Mouse (Mus musculus): Measurements from ENCODE around the gene Spryd3.

The Spryd3 gene

DNA sequence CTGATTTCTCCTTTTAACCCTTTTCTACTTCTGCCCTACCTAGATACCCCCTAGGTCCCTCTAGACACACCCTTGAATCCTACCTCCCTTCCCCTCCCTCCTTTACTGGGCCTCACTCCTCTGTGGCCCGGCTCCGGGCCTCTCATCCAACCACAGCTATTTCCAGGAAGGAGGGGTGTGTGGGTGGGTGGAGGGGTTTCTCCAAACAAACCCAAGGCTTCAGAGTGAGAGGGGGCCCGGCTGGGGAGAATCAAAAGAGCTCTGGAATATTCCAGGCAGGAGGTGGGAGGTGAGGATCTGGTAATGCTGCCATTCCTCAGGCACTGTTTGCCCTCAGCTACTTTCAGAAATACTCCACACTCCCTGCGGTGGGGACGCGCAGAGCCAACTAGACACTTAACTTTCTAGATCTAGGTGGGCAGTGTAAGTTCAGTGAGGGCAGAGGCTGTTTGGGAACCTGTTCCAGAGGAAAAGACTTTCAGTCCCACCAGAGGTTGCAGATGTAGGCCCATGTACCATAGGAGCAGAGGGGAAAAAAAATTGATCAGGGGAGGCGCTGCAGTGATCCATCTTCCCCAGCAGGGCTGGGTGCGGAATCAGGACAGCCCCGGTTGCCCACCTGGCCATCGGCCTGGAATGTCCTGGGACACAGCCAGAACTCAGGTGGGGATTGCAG lies 34.9 kb downstream of the Spryd3 start:
- POLR2A ChIA-PET, result interaction anchor here (0.5 to 9.8 kb wide), 39 partner anchors 8 to 825 kb away, joined by 3 to 112 read pairs (median 4); partner anchors contain the start of genes Eif4b (in 4 of the 4), Aaas (in 1 of the 4), Atp5g2 (in 1 of the 4) and Soat2 (in 1 of the 4)
- CTCF ChIA-PET, result interaction anchor here (0.6 to 3.3 kb wide), 51 partner anchors 8 to 508 kb away, joined by 3 to 31 read pairs (median 4); partner anchors contain the start of genes Spryd3 (in 2 of the 4) and Eif4b (in 1 of the 4)

DNA sequence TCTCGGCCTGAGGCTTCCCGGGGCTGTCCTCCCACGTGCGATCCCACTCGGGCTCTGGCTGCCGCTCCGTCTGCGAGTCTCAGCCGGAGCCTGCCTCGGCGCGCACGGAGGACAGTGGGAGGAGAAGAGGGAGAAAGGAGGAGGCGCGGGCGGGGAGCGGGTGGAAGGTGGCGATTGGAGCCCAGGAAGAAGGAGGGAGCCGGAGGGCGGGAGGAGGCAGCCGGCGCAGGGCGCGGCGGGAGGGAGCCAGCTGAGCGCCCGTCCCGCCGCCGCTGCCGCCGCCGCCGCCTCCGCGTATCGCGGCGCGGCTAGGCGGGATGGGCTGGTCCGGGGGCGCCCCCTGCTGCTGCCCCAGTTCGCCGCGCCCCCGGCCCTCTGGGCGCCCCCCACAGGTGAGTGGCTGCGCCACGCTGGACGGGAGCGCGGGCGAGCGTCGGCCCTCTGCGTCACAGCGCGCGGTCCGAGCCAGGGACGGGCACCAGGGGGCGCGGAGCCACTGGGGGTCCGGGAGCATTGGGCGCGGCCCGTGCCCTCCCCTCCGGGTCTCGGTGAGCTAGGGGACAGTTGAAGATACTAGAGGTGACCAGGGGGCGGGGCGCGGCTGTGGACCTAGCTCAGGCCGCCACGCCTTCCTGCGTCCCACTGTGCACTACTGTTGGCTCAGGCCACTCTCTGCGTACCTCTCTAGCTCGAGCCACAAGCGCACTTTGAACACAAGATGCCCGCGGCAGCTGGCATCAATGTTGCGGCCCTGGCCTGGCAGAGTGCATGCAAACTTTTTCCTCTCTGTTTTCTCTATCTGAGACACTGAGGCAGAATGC lies 35.7 kb downstream of the Spryd3 start, which contains the start of gene Tns2:
Gene Tns2 (plus strand): TSS at position 253 of the 821 bp plus-strand sequence.
- POLR2A ChIA-PET, result interaction anchor here (0.5 to 9.8 kb wide), 49 partner anchors 9 to 824 kb away, joined by 3 to 112 read pairs (median 4); partner anchors contain the start of genes Eif4b (in 4 of the 4), Soat2 (in 2 of the 4), Spryd3 (in 2 of the 4) and Aaas (in 1 of the 4)
- CTCF ChIA-PET, result interaction anchor here (0.6 to 3.6 kb wide), 56 partner anchors 7 to 509 kb away, joined by 3 to 31 read pairs (median 4); partner anchors contain the start of genes Spryd3 (in 2 of the 4), Eif4b (in 1 of the 4) and Krt8 (in 1 of the 4)

DNA sequence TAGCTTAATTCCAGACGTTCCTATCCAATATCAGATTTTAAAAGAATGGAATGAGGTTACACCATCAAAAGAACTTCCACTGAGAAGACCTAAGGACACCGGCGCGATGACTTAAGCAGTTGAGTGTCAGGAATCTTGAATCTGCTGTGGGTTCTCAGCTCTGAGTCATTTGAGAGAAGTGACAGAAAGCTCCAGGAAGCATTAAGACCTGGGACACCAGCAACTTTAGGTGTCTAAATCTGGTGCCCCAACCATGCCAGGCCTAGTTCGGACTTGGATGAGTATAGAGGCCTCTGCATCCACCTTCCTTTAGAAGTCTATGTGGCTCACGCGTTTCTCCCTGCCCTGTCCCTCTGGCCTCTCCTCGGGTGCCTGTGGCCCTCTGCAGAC lies 36.3 kb downstream of the Spryd3 start:
- ChIA-PET POLR2A (interaction anchor here (0.6 to 9.8 kb wide), 33 partner anchors 8 to 844 kb away, joined by 3 to 112 read pairs (median 5); partner anchors contain the start of genes Eif4b (in 4 of the 4), Soat2 (in 2 of the 4), Spryd3 (in 2 of the 4) and Igfbp6 (in 1 of the 4)), CTCF (interaction anchor here (0.6 to 3.6 kb wide), 23 partner anchors 8 to 1047 kb away, joined by 3 to 31 read pairs (median 6); partner anchors contain the start of genes Krt8 (in 1 of the 4) and Spryd3 (in 1 of the 4))

DNA sequence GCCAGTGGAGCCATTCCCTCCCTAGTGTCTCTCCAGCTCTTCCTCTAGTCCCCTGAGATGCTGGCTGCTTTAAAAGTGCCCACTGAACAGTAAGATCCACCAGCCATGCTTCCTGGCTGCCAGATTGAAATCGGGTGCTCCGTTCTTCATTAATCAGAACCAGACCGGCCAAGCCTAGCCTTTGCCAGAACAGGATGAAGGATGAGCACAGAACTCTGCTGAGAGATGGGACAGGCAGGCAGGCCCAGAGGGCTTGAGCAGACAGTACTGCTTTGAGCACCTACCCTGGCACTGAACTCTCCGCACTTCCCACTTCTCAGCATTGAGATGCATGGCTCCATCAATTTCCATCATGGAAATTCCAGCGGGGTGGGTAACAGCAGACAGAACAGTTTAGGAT lies 36.8 kb downstream of the Spryd3 start:
- ChIA-PET CTCF (interaction anchor here (0.6 to 3.6 kb wide), 12 partner anchors 8 to 1047 kb away, joined by 3 to 31 read pairs (median 6); partner anchors contain the start of gene Spryd3 (in 1 of the 4)), POLR2A (interaction anchor here (0.8 to 9.8 kb wide), 22 partner anchors 8 to 843 kb away, joined by 3 to 112 read pairs (median 6); partner anchors contain the start of genes Eif4b (in 2 of the 4), Spryd3 (in 2 of the 4) and Soat2 (in 1 of the 4))

DNA sequence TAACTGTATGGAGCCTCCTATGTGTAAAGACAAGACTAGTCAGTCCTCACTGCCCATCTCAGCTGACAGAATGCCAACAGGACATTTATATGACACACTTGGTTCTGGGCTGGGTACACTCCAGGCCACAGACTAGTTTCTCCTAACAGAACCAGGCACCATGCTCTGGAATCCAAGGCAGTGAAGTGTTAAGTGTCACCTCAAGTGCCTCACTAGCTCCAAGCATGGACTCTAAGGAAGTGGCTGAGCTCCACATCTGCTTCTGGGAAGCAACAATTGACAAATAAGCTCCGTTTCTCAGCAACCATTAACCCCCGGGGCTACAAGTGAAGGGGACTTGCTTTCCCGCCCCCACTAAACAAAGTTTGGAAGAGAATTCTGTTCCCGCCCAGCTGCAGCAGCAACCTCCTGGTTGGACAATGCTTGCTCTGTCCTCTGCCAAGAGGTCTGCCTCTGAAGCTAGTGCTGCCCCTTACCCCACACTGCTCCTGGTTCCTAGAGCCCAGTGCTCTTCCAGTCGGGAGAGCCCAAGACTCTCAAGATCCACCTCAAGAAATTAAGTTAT lies 38.0 kb downstream of the Spryd3 start:
- ChIA-PET CTCF (interaction anchor here (0.5 to 3.6 kb wide), 10 partner anchors 9 to 420 kb away, joined by 3 to 31 read pairs (median 5); no protein-coding TSS in a partner anchor), POLR2A (interaction anchor here (0.8 to 9.8 kb wide), 20 partner anchors 7 to 573 kb away, joined by 3 to 112 read pairs (median 6); partner anchors contain the start of genes Eif4b (in 2 of the 4) and Soat2 (in 1 of the 4))

DNA sequence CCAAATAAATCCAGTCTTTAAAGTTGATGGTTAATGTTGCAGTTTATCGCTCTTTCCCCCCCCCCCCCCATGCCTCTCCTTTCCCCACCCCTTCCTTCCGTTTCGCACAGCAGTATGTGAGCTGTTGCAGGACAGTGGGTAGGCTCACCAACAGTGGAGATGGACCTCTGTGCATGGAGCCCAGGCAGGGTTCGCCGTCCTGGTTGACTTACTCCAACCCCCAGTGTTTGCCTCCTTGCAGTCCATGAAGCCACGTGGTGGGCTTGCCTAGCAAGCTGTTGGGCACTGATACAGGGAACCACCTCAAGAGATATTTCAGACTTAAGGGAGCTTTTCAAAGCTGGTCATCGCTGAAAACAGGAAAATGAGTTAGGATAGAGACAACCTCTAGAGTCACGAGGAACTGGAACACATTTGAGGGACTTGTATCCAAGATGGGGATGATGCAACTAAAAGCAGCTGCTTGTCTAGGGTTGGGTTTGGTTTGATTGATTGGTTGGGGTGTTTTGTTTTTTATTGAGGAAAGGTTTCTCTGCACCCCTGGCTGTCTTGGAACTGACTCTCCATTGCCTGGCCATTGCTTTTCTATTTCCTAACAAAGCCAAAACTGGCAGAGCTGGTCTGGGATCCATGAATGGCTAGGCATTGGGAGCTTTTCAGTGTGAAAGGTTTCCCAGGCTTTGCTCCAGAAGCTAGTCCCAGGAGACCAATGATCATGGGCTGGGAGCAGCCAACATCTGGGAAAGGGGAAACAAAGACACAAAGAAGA lies 38.7 kb downstream of the Spryd3 start:
- POLR2A ChIA-PET, result interaction anchor here (0.6 to 9.8 kb wide), 21 partner anchors 8 to 574 kb away, joined by 3 to 112 read pairs (median 5); partner anchors contain the start of genes Eif4b (in 2 of the 4) and Soat2 (in 1 of the 4)

DNA sequence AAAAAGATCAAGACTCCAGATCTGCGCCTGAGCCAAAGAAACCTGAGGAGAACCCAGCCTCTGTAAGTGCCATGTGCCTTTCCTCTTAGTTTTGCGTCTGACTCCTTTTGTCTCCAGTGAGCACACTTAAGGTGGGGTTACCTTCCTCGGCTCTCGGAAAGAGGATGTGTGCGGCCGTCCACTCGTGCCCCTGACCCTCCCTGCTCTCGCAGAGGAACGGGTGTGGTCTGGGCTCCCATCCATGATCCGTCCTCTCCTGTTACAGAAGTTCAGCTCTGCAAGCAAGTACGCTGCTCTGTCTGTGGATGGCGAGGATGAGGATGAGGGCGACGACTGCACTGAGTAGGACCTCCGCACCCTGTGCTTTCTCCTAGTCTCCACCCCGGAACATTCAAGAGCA lies 41.0 kb downstream of the Spryd3 start:
- ChIA-PET CTCF (interaction anchor here in 2 of 4 experiments (0.6 to 2.1 kb wide), 4 partner anchors 12 to 152 kb away, joined by 3 to 13 read pairs (median 4); no protein-coding TSS in a partner anchor), POLR2A (interaction anchor here in 3 of 4 experiments (1.1 to 11.3 kb wide), 9 partner anchors 8 to 22 kb away, joined by 3 to 127 read pairs (median 10); partner anchors contain the start of gene Eif4b (in 1 of the 3))

More for the DNA sequence above, 38.7 kb downstream of the Spryd3 start:
- CTCF ChIA-PET, result interaction anchor here (0.7 to 3.6 kb wide), 7 partner anchors 10 to 113 kb away, joined by 3 to 22 read pairs (median 4); no protein-coding TSS in a partner anchor

DNA sequence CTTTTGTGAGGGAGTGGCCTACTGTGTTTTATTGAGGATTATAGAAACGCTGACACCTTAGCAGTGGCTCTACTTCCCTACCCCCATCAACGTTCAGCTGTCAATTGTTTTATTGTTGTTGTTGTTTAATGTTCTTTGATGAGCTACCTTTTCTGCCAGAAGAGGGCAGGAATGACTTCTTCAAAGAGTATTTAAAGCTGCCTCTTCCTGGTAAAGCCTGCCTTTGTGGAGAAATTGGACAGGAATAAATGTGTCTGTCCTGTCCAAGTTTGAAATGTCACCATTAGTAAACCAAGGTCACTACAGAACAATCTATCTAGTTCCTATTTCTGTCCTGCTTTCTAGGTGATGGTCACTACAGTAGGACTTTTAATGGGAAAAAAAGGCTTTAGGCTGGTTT lies 41.9 kb downstream of the Spryd3 start:
- POLR2A ChIA-PET, result interaction anchor here in 2 of 4 experiments (1.3 to 11.3 kb wide), 11 partner anchors 8 to 80 kb away, joined by 3 to 127 read pairs (median 10); partner anchors contain the start of gene Eif4b (in 1 of the 2)
- CTCF ChIA-PET, result interaction anchor here in 2 of 4 experiments (0.6 to 2.1 kb wide), 8 partner anchors 12 to 223 kb away, joined by 3 to 13 read pairs (median 4); no protein-coding TSS in a partner anchor

DNA sequence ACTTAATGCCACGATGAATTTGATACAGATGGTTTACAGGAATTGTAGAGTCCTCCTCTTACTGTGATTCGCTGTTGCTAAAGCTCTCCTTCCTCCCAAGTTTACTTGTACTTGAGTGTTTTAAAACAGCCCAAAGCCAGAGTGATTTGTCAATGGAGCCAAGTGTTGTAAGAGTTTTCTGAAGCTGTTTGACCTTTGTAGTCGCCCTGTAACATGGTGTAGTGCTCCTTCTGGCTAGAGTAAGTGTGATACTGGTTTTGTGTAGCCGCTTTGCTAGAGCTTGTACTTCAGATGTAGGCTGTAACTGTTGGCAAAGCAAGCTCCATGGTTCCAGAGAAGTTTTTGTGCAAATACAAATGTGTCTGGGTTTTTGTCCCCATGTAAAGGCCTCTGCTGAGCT lies 43.8 kb downstream of the Spryd3 start:
- POLR2A ChIA-PET, result interaction anchor here (0.6 to 11.3 kb wide), 20 partner anchors 6 to 393 kb away, joined by 3 to 127 read pairs (median 4); partner anchors contain the start of genes Tns2 (in 2 of the 4), Csad (in 1 of the 4), Eif4b (in 1 of the 4) and Mfsd5 (in 1 of the 4)

DNA sequence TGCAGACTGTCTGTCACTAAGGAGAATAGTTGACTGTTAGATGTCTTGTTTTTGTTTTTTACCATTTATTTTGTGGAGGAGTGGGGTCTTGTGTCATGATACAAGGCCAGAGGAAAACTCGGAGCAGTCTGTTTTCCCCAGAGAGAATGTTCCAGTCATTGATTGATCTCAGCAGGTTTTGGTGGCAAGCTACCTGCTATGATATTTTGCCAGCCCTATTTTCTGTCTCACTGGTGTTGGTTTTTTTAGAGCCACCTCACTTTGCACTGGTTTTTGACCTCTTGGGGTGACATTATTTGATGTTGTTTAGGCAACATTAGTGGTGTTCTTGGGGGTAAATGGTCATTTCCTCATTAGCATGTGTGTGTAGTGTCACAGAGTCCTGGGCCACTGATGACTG lies 44.3 kb downstream of the Spryd3 start:
- ChIA-PET CTCF (interaction anchor here in 3 of 4 experiments (0.6 to 2.7 kb wide), 7 partner anchors 9 to 851 kb away, joined by 3 to 10 read pairs (median 4); partner anchors contain the start of genes Spryd3 (in 1 of the 3) and Tns2 (in 1 of the 3)), POLR2A (interaction anchor here in 3 of 4 experiments (0.5 to 11.3 kb wide), 14 partner anchors 7 to 795 kb away, joined by 3 to 127 read pairs (median 4); partner anchors contain the start of genes Tns2 (in 2 of the 3), Eif4b (in 1 of the 3) and Mfsd5 (in 1 of the 3))

More for the DNA sequence above, 43.8 kb downstream of the Spryd3 start:
- CTCF ChIA-PET, result interaction anchor here in 3 of 4 experiments (0.5 to 2.7 kb wide), 10 partner anchors 9 to 851 kb away, joined by 3 to 10 read pairs (median 4); partner anchors contain the start of genes Spryd3 (in 1 of the 3) and Tns2 (in 1 of the 3)

DNA sequence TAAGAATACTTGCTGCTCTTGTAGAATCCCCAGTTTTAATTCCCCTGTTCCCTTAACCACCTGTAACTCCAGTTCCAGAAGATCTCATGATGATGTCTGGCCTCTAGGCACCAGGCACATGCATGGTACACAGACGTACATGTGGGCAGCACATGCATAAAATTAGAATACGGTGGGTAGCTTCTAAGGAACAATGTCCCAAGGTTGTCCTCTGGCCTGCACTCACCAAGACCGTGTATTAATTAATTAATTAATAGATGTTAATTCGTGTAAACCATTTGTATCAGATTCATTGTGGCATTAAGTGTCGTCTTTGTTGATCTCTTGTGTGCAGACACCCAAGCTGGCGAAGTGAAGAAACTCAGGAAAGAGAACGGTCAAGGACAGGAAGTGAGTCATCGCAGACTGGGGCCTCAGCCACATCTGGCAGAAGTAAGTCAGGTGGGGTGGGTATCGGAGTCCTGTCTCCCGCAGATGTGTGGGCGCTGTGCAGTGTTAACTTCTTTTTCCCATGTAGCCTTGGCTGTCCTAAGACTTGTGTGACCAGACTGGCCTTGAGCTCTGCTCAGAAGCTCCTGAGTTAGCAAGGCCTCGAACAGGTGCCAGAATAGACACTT lies 44.9 kb downstream of the Spryd3 start:
- POLR2A ChIA-PET, result interaction anchor here in 2 of 4 experiments (0.5 to 11.3 kb wide), 11 partner anchors 9 to 795 kb away, joined by 3 to 127 read pairs (median 4); partner anchors contain the start of genes Tns2 (in 2 of the 2) and Eif4b (in 1 of the 2)
- CTCF ChIA-PET, result interaction anchor here in 2 of 4 experiments (1.0 to 2.7 kb wide), 4 partner anchors 9 to 34 kb away, joined by 3 to 10 read pairs (median 5); partner anchors contain the start of gene Tns2 (in 1 of the 2)

DNA sequence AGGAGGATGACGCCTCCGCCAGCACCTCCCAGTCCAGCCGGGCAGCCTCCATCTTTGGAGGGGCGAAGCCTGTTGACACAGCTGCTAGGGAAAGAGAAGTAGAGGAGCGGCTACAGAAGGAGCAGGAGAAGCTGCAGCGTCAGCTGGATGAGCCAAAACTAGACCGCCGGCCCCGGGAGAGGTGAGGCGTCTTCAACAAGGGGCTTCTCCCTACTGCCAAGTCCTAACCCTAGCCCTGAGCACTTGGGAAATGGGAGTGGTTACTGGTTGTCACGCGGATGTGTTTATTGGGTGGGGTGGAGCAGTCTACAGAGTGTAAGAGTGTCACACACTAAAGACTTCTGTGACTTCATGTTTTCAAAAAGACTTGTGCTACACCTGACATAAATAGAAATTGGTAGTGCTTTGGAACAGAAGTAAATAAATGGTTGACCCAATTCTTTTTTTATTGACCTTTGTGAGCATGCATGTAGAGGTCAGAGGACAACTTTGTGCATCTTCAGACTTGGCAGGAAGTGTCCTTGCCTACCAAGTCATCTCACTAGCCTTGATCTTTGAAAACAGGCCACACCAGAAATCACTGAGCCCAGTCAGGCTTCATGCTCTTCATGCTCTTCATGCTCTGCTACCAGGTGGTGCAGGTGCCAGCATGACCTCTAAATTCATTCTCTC lies 46.0 kb downstream of the Spryd3 start:
- ChIA-PET CTCF (interaction anchor here in 3 of 4 experiments (0.6 to 1.8 kb wide), 3 partner anchors 10 to 135 kb away, joined by 3 to 6 read pairs (median 3); partner anchors contain the start of gene Tns2 (in 1 of the 3)), POLR2A (interaction anchor here in 2 of 4 experiments (0.6 to 11.3 kb wide), 8 partner anchors 9 to 855 kb away, joined by 3 to 127 read pairs (median 14); partner anchors contain the start of genes Spryd3 (in 1 of the 2) and Tns2 (in 1 of the 2))

DNA sequence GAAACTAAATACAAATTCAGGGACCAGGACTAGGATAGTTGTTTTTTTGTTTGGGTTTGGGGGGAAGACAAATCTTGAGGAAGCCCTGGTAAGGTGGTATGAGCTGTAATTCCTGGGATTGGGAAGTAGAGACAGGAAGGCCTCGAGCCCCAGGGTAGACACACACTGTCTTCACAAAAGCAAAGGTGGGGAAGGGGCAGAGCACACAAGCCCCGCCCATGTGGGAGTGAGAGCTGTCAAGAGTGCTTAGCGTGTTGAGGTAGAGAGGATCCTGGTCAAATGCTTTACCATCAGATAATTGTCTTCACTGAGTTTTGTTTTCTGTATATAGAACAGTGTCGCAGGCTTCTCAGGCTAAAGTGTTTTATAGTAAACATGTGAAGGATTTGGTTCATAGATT lies 53.0 kb downstream of the Spryd3 start:
- CTCF ChIA-PET, result interaction anchor here in 3 of 4 experiments (0.6 to 1.9 kb wide), 9 partner anchors 11 to 842 kb away, joined by 3 to 9 read pairs (median 4); partner anchors contain the start of genes Krt8 (in 1 of the 3), Soat2 (in 1 of the 3) and Tns2 (in 1 of the 3)
- POLR2A ChIA-PET, result interaction anchor here in 3 of 4 experiments (0.6 to 4.7 kb wide), 22 partner anchors 8 to 322 kb away, joined by 3 to 125 read pairs (median 6); partner anchors contain the start of genes Eif4b (in 2 of the 3), Mfsd5 (in 1 of the 3), Soat2 (in 1 of the 3) and Sp1 (in 1 of the 3)

DNA sequence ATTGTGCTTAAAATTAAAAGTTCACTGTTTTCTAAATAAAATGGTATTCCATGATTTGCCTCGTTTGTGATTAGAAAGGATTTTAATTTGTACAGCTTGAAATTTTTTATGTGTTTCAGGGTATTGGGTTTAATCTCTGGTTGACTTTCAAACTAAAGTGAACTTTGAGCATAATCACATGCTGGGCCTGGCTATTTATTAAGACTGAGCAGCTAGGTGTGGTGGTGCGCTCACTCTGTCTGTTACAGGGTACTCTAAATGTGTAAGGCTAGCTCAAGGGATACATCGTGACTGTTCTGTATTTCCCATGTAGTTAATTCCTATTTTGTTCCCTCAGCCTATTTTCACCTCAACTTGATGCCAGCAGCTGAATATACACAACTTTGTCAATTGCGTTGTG lies 53.9 kb downstream of the Spryd3 start:
- CTCF ChIA-PET, result interaction anchor here in 3 of 4 experiments (0.6 to 1.9 kb wide), 10 partner anchors 12 to 78 kb away, joined by 3 to 9 read pairs (median 3); partner anchors contain the start of genes Krt8 (in 1 of the 3), Soat2 (in 1 of the 3) and Tns2 (in 1 of the 3)
- POLR2A ChIA-PET, result interaction anchor here (0.7 to 4.7 kb wide), 31 partner anchors 7 to 389 kb away, joined by 3 to 125 read pairs (median 5); partner anchors contain the start of genes Eif4b (in 3 of the 4), Tns2 (in 3 of the 4), Mfsd5 (in 1 of the 4) and Soat2 (in 1 of the 4)

All from embryonic stem cell, embryonic (primary cell).